Mouse (Mus musculus) spleen, embryonic (tissue): ENCODE results near the gene Dlgap4.
"Not testable (repeated sequence)": the region's sequence is repeated elsewhere in the genome, so short reads cannot be mapped to it uniquely, and the experiment has no call there.

Source experiments
- CTCF ChIA-PET: fragments of 350-600 bp; sonication (Branson Sonifier 250); formaldehyde crosslinking; loops from one replicate; lab custom pipeline; 2022; lab: Charles Lee

Gene Dlgap4

DNA sequence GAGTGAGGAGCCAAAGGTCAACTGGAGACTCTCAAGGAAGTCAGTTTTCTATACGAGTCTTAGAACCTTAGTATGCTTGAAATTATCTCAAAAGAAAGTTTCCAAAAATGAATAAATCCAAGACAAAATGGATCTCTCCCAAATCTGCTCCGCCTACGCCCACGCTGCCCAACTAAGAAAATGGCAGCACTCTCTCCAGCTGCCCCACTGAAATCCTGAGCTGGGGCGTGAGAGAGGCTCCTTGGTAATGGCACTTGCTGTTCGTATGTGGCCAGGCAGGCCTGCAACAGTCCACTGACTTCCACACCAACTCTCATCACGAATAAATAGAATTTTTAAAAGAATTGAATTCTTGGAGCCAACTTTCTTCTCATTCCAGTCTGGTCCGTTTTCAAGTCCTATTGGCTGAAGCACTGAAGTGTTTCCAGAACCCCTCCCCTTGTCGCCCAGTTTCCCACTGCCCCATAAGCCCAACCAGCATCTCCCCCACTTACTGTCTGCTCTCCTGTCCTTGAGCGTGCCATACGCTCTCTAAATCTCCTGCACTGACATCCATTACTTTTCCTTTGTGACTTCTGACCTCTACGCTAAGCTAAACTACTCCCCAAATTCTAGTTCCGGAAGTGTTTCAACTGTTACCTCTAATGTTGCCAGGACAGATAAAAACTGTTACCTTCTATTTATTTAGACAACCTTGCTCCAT is 160.7 kb downstream of the Dlgap4 start:
- CTCF ChIA-PET: no interaction called here

DNA sequence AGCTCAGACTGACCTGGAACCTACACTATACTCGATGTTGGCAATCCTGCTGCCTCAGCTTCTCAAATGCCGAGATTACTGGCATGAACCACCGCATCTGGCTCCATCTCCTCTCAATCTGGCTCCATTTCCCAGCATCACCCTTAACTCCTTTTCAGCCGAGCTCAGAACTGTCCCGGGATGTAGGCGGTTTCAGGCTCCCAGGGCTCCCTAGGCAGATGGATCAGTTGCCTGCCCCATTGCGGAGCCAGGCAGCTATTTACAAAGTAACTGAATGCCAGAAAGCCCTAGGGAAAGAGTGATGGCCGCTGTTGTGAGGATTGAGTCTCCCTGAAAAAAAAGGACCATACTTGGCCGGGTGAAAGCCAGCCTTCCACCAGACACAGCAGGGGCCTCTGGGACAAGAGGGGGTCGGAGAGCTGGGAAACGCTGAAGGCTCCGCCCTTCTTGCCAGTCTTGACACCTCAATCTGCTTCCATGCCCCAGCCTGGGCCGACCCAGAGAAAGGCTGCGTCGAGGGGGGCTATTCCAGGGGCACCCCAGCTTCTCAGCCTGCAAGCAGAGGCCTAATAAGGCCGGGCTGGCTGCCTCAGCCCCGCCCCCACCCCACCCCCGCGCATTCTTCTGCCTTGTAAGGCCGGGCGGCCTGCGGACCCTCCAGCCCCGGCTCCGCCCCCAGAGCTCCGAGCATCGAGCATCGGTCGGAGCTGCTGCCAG is 161.4 kb downstream of the Dlgap4 start, which contains the start of gene Myl9:
Gene Myl9 (plus strand): TSS at position 683 of the 717 bp plus-strand sequence.
- CTCF ChIA-PET: no interaction called here

DNA sequence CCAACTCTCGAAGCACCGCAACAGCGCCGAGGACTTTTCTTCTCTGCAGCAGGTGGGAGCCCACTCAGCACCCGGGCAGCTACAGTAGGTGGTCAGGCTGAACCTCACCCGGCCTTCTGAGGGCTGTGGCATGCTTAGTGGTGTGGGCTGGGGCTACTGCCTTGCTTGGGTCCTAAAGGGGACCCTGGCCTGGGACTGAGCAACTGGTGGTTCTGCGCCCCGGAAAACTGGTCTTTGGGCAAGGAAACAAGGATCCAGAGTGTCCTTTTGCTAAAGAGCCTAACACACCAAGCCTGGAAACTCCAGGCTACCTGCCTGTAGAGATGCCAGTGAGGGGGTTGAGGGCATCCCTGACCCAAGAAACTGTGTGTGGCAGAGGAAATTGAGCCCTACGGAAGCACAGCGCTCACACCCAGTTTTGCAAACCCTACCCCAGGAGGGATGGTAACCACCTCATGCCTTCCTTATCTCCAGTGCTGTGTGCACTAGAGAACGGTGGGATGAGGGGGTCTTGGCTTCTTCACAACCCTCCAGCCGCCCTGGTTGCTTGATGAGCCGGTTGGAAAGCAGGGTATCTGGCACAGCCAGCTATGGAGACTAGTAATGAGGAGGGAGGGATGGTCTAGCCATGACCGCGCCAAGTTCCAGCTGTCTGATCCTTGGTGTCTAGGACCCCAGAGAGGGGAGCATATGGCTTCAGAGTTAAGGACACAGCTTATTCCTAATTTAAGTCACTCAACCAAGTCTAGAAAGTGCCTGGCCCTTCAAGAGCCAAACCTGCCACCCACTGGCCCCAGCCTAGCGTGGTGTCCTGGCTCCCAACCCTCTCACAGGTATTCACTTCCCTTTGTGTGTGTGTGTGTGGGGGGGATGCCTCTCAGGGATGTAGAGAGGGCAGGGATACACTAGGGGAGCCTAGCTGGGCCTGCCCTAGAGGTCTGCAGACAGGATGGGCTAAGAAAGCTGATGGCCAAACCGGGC is 162.2 kb downstream of the Dlgap4 start:
- CTCF ChIA-PET: interaction anchor here (0.5 kb wide), 1 partner anchor 16 kb away, joined by 3 read pairs; no protein-coding TSS in a partner anchor

DNA sequence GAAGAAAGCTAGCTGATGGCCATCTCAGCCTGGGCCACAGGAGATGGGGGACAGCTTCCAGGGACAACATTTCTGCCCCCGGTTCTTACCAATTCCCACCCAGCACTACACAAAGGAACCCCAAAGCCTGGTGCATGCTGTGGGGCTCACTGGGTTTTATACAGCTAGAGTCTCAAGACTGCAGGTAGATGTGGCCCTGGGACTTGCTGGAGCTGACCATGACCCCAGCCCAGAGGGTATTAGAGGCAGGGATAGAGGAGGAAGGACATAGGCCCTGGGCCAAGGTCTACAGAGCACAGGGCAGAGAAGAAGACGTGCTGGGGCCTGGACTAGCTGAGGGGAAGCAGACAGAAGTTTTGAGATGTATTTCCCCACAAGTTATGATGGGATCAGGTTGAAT is 163.4 kb downstream of the Dlgap4 start:
- CTCF ChIA-PET: no interaction called here

DNA sequence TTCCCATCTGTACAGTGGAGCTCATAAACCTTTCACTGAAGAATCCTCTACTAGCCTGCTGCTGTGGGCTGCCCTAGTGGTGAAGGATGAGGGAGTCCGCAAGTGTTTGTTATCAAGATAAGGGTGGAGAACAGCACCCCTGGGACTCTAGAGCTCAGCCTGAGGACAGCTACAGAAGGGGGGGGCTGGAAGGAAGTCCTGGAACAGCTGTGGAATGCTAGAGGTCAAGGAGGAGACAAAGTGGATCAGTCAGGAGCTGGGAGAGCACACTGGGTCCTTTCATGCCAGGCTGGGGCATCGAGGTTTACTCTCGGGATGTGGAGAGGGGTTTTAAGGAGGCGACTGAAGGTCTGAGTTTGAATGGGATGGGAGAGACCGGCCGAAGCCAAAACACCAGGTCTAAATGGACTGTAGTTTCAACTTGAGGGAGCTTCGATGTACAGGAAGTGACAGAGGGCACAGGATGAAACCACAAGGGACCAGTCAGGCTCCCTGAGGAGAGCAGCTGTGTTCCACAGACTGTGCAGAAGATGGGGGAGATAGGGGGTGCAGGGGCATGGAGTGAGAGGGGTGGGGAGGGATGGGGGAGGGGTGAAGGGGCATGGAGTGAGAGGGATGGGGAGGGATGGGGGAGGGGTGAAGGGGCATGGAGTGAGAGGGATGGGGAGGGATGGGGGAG is 164.0 kb downstream of the Dlgap4 start:
- CTCF ChIA-PET: no interaction called here

DNA sequence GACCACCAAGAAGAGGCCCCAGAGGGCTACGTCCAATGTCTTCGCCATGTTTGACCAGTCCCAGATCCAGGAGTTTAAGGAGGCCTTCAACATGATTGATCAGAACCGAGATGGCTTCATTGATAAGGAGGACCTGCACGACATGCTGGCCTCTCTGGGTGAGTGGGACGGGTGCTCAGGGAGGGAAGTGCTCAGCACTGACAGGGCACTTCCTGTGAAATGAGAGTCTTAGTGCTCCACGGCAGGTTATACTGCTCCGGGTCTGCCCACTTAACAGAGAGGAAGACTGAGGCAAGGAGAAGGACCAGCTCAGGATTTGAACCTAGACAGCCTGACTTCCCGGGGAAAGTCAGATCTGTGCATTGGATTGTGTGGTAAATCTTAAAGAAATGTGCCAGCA is 165.1 kb downstream of the Dlgap4 start:
- CTCF ChIA-PET: no interaction called here

DNA sequence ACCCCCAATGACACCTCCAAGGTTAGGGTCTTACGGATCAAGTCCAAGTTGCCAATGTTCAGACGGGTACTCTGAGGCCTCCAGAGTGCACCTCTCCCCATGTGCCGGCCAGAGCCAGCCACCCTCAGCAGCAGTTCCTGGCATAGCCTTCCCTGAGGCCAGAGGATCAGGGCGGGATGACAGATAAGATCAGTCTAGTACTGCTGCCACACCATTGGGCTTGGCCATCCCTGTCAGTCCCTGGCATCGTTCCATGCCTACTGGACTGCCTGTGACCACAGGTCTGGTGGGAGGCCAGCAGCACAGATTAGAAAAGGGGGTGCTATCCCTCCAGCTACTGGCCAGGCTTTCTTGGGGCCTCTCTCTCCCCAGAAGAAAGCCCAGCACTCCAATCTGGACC is 165.5 kb downstream of the Dlgap4 start:
- CTCF ChIA-PET: no interaction called here

DNA sequence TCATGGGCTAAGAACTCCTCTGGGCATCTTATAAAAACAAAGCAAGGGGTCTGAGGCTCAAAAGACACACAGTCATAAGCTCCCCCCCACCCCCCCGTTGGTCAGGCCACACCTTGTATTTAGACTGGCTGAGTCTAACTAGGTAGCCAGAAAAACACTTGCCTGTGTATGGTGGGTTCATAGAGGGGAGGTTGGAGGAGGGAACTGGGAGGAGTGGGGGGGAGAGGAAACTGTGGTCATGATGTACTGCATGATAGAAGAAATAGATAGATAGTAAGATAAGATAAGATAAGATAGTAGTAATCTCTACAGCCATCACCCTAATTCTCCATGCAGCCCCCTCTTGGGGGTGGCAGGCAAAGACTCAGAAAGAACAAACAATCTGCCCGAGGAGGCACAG is 166.0 kb downstream of the Dlgap4 start:
- CTCF ChIA-PET: no interaction called here

DNA sequence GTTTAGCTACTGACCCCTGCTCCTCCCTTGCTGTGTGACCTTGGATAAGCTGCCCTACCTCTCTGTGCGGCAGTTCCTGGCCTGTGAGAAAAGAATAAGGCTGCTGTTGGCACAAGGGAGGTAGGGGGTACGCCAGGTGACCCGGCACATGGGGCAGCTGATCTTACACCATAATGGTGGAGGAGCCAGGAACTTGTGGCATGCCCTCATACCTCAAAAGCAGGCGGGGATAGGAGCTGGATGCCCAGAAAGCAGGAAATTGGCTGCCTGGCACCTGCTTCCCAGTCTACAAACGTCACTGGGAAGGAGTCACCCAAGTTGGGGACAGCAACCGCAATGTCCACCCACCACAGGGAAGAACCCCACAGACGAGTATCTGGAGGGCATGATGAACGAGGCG is 166.6 kb downstream of the Dlgap4 start:
- CTCF ChIA-PET: no interaction called here

DNA sequence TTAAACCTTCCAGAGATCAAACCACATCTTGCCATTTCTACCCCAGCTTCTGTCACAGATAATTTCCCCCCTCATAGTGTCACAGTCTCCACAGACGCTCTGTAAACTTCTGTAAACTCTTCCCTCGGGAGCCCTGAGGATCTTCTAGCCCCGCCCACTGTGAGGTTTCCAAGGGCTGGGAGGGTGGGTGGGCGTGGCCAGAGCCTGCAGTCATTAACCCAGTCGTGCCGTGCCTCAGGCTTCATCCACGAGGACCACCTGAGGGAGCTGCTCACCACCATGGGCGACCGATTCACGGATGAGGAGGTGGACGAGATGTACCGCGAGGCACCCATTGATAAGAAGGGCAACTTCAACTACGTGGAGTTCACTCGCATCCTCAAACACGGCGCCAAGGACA is 167.2 kb downstream of the Dlgap4 start:
- CTCF ChIA-PET: no interaction called here

DNA sequence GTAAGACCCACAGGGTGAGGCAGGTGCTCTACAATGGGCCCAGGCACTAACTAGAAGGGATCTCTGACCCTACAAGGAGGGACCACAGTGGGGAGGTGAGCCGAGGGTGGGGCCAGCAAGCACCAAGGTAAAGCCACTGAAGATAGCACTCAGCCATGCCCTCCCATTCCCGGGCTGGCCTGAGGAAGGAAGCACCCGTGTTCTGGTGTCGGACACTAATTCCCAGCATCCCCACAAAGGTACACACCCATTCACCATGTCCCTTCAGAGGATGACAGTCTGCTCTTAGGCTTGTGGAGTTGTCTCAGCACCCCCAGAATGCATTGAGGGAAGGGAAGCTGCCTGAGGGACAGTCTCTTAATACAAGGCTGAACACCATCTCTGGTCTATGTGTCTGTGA is 167.8 kb downstream of the Dlgap4 start:
- CTCF ChIA-PET: no interaction called here

DNA sequence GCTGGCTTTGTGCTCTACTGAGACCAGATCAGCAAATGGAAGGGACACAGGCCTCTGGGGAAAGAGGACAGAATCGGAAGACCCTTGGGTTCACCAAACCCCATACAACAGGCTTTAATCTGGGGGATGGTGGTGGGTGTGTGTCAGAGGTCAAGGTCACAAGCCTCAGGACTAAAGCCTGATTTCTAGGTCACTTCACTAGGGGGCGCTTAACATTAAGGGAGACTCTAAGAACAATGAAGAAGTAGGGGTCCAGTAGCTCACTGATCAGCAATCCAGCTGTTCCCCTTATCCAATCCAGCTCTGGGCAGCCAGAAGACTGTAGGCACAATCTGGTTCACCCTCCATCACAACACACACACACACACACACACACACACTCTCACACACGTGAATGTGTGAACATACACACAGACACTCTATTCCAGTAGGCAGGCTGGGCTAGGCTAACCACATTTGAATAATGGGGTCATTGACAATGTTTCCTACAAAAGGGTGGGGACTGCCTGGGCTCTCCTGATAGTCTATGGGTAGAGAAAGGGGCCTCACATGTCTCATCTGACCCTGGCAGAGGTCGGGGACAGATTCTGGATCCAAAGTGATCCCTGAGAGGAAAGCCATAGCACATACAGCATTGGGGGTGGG is 168.5 kb downstream of the Dlgap4 start:
- CTCF ChIA-PET: no interaction called here

DNA sequence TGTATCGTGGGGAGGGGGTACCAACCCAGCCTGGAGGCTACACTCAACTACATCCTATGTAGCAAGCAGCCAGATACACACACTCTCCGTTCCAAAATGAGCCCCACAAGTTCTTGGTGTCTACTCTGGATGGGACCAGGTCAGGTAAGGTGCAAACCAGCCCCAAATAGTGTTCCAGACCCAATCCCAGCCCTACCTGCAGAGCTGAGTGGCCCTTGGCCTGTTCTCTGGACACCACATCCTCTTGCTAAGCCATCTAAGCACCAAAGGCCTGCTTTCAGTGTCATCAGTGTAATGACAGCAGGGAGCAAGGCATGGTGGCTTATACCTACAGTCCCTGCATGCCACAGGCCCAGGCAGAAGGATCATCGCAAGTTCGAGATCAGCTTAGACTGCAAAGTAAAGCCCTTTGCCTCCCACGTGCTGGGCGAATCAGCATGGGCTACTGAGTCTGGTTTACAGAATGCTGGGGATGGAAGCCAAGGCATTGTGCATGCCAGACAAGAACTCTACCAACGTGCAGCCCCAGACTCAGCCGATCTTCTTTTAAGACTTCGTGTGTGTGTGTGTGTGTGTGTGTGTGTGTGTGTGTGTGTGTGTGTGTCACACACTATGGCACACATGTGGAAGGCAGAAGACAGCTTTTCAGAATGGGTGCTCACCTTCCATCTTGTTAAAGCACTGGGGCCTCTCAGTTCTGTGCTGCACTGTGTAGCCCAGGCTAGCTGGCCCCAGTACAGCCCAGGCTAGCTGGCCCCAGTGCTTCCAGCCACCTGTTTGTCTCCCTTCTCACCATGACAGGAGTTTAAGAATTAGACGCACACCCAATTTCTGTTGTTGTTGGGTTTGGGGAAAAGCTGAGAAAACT is 169.2 kb downstream of the Dlgap4 start:
- CTCF ChIA-PET: no interaction called here

DNA sequence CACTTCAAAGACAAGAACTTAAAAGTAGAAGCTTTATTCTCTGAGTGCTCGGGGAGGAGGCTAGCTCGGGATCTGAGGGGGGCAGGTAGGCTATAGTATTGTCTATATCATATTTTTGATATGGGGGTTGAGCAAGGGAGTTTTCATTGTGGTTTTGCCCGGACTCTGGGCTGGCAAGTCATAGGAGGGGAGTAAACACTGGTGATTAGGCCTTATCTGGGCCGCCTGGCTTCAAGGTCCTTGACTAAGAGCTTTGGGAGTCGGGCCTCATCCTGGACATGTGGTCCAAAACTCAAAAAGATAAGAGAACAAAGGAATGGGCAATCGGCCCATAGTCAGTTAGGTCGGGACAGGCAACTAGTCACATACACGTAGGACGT is 169.8 kb downstream of the Dlgap4 start:
- CTCF ChIA-PET: no interaction called here

DNA sequence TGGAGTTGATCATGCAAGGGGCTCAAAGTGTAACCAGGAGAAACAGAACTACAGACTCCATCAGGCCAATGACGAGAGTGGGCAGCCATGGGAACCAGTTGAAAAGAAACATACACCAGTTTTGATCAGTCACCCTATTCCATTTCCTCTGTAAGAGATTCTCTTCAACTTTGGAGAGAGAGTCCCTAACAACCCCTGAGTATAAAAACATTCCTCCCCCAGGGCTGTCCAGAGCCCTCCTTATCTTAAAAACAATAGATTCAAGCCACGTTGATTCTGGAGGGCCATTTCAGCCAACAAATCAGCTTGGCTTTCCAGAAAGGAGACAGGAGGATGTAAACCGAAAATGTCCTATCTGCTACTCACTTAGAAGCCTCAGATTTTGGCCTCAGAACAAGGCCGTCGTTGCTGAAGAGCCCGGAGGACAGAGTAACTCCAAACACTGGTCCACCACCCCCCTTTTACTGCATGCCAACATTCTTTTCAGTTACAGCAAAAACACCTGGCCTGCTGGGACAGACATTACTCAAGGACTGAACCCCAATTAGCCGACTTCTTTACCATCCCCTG is 170.6 kb downstream of the Dlgap4 start:
- CTCF ChIA-PET: interaction anchor here (0.7 kb wide), 1 partner anchor 314 kb away, joined by 10 read pairs; no protein-coding TSS in a partner anchor

DNA sequence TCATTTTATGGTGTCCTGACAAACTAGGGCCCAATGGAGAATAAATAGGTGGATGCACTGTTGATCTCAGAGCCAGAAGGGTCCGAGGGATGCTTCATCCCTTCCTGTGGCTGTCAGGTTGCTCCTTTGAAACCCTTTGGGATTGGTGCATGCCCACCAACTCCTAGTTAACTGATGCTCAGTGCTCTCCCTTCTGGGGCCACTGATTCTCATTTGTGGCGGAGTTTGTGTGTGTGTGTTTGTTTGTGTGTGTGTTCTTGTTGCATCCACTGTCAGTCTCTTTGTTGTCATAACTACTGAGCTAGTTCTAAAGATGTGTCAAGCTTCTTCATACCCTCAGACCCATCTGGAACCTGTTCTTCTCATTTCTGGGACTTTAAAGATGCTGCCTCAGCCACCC is 171.4 kb downstream of the Dlgap4 start:
- CTCF ChIA-PET: interaction anchor here (0.7 kb wide), 1 partner anchor 313 kb away, joined by 10 read pairs; no protein-coding TSS in a partner anchor

DNA sequence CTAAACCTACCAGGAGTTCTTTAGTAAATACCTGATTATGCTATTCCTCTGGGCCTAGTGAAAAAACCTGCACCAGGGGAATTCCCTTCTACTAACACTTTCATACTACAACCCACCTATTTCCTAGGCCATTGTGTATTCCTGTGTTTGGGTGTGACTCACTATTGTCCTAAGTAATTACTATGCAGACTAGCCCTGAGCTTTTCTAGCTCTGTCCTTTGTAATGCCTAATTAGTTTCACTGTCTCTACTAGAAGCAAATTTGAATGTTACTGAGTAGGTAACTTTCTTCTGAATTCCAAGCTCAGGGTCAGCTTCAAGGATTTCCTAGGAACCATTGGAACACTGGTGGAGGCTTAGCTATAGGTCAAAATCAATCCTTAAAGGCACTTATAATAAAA is 172.9 kb downstream of the Dlgap4 start:
- CTCF ChIA-PET: not testable (repeated sequence)

DNA sequence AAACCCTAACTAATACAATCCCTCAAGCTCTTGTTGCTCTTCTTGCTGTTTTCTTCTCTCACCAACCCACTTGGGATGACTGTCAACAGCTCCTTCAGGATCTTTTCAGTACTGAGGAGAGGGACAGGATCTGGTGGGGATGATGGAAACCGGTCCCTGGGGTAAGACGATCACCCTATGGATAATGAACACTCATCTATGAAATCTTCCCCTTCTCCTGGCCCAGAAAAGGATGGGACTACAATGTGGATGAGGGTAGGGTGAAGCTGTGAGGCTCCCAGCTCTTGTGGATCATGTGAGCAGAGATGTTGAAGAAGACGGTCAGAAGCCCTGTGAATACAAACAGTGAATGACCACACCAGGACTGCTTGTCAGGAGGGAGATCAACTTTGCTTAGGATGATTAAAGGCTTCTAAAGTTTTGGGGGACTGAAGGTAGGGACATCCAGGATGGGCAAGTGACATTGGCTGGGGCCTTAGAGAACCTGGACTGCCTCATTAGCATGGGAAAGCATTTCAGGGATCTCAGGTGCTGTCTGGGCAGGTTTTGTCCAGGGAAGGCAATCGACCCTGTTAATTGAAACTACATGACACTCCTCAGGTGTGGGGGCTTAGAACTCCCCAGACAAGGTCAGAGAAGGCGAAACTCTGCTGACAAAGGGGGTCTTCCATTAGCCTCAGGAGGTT is 173.7 kb downstream of the Dlgap4 start:
- CTCF ChIA-PET: no interaction called here

DNA sequence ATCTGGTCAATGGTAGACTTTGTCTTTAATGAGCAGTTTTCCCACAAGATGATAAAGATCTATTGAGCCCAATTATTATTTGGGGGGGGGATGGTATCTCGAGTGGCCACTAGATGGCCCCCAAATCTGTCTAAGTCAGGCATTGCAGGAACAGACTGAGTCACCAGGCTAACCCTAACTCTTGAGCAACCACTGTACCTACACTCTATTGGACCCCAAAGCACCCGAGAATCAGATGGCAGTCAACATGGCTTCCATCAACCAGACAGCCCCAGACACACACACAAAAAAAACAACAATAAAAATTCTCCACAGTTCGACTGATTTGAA is 174.2 kb downstream of the Dlgap4 start:
- CTCF ChIA-PET: no interaction called here
